Mouse (Mus musculus) kidney, adult 9 months (tissue): ENCODE measurements around the gene Mylk2.
A peak's percentile ranks its signal among the peaks of the same experiment; 100 is the strongest.

Experiments
- DNase-seq: peaks from one replicate; pipeline ENCODE4 v3.0.0; 2022

The Mylk2 gene

DNA sequence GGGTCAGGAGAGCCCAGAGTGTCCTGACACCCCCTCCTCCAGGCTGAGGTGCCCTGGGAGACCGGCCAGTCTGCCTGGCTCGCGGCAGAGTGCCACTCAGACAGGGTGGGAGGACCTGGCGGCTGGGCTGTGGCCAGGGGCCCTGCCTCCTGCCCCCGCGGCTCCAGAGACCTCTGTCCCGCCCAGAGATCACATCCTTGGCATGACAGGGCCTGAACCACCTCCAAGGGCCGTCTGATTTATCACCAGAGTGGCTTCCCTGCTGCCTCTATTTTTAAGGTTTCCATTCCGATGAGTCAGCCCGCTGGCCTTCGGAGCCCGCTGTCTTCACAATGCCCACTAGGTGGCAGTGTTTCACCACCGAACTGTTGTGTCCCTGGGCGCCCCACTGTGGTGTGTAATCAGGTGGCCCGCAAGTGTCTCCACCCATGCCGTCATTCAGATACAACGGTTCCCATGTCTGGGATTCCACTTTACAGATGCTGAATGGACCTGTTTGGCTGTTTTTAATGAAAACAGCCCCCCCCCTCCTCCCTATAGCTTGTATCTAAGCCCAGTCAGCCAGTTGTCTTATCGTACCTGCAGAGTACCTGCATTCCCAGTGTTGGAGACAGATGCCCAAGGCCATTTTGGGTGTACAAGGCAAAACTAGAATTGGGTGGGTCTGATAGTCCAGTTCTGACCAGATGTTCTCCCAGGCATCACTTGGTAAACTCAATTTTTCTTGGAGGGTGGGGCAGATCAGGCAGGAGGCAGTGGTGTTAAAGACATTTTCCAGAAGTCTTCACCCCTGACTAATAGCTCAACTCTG lies 3.4 kb downstream of the Mylk2 start:
- DNase-seq: peak; percentile 86

GRCm38 (mm10) chr2:152915453-152915852 lies 4.3 kb downstream of the Mylk2 start:
- DNase-seq: no peak

GRCm38 (mm10) chr2:152916111-152916510 lies 5.0 kb downstream of the Mylk2 start:
- DNase-seq: no peak

DNA sequence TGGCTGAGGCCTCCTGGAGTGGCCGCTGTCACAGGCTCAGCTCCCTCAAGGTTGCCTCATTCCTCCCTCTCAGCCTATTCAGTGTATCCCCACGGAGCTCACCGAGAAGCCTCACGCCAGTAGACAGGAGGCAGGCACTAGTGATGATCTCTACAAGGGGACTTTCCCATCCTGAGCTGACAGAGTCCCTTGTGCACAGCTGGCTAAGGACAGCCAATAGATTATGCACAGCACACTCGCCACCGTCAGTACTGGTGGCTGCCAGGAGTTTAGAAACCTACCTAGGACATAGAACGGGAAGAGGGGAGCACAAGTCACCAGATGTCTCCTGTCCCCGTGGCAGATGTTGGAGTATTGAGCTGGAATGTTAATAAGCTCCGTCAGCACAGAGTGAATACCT lies 6.5 kb downstream of the Mylk2 start:
- DNase-seq: no peak

GRCm38 (mm10) chr2:152922376-152922775 lies 11.2 kb downstream of the Mylk2 start:
- no peak for DNase-seq

DNA sequence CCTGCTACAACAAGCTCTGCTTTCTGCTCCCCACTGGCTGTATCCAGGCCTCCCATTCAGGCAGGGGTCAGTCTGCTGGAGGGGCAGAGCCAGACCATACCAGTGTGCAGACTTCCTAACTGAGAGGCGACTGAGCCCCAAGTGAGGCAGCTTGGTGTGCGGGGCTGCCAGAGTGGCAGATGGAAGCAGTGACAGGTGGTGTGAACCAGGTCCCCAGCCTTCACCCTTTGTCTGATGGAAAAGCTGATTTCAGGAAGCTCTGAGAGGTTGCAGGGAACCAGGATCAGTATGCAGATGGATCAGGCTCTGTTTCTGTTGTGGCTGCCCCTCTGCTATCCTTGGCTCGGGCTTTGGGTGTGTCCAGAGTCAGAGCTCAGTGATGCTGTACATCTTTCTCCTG lies 12.5 kb downstream of the Mylk2 start:
- no peak for DNase-seq

- no peak for DNase-seq
Observed at GRCm38 (mm10) chr2:152924128-152924527, 13.0 kb downstream of the Mylk2 start.

GRCm38 (mm10) chr2:152924543-152924942 lies 13.4 kb downstream of the Mylk2 start:
- no peak for DNase-seq

DNA sequence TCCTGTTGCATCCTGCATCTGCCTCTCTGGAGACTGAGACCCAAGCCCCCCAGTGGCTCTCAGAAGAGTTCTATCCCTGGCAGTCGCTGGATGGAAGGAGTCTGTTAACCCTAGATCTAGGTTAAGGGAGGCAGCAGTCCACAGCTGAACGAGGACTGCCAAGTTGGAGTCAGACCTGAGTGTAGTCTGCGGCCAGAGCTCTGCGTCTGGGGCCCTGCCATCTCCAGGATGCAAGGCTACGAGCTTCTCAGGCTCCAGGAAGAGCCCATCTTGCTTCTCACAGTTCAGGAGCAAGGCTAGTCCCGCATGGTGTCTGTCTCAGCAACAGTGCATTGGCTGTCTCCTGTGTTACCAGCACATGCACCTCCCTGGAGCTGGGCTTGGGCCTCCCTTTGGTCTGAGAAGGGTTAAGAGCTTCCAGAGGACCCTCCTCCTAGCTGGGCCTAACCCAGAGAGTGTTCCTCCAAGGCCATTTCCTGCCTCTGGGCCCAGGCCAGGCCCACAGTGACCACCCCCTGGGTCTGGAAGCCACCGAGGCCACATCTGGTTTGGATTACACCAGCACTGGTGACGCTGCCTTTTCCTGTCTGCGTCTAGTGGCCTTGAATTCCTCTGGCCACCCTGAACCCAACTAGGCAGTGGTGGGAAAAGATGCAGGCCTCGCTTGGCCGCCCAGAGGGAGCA lies 14.2 kb downstream of the Mylk2 start:
- peak; percentile 66 for DNase-seq

- no peak for DNase-seq
Observed at GRCm38 (mm10) chr2:152926896-152927295, 15.7 kb downstream of the Mylk2 start.

DNA sequence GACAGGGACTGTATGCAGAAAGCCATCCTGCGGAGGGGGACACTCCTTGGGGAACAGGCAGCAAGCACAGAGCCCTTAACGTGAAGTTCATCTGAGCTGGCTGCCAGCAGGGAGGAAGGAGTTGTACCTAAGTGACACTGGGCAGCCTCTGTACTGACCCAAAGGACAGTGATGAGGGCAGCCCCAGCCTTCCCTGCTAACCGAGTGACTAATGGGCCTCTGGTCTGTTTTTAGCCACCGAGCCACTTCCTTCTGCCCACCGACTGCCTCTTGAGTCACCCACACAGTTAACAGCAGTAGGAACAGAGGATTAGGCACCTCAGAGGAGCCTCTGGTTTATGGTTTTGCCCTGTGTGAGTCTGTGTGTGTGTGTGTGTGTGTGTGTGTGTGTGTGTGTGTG lies 16.2 kb downstream of the Mylk2 start:
- DNase-seq: no peak

GRCm38 (mm10) chr2:152928219-152928987 lies 17.3 kb downstream of the Mylk2 start:
- no peak for DNase-seq

- DNase-seq: no peak
Observed at GRCm38 (mm10) chr2:152928988-152929370, 17.8 kb downstream of the Mylk2 start.

- no peak for DNase-seq
Observed at GRCm38 (mm10) chr2:152930276-152930675, 19.1 kb downstream of the Mylk2 start.

- DNase-seq: no peak
Observed at GRCm38 (mm10) chr2:152931456-152932160, 20.5 kb downstream of the Mylk2 start.

DNA sequence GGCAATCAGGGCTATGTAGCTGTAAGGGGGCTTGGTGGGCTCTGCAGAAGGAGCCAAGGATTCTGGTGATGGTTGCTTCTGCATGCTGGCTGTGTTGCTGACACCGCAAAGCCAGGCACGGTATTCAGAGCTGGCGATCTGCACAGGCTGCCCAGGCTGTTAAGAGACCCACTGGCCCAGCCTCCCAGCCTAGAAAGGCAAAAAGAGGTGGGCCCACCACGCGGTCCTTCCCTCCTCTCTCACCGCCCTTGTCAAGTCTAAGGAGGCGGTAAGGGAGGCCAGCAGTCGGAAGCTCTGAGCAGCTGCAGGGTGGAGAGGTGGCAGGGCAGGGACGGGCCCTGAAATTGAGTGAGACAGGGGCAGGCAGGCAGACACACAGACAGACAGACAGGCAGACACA lies 21.9 kb downstream of the Mylk2 start, which contains the start of gene Foxs1:
TSS of gene Foxs1 (minus strand) at position 161 of the 400 bp plus-strand sequence.
- peak; percentile 32 for DNase-seq

DNA sequence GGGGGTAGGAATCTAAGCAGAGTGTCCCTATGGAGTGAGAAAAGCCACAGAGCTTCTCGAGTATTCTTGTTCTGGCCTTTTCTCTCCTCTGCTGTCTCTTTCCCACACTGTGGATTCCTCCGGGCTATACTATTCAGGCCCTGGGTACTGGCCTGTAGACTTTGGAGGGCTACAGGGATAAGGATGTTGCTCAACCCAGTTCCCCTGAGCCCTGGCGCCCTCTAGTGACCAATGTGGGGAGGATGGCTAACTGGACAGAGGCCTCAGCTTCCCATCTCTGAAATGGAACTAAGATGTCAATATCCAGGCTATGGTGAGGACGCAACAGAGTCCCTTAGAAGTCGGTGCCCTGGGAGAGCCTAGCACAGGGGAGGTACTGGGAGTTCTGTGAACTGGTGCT lies 22.5 kb downstream of the Mylk2 start:
- DNase-seq: peak; percentile 47

DNA sequence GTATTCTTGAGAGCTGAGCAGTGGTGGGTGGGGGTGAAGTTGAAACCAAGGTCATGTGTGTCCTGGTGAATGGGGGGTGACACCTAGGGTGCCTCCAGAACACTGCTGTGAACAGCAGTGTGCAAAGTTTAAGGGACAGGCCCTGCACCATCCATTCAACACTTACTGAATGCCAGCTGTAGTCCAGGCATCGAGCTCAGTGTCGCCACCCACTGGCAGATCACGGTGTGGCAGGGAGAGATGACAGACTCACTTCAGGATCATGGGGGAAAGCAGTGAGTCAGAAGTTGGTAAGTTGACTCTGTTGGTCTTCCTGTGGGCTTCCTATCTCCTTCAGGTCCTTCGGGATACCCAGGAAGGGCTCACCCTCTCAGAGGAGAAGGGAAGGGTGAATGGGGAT lies 28.7 kb downstream of the Mylk2 start:
- DNase-seq: peak; percentile 57

- no peak for DNase-seq
Observed at GRCm38 (mm10) chr2:152941106-152941505, 30.0 kb downstream of the Mylk2 start.

DNA sequence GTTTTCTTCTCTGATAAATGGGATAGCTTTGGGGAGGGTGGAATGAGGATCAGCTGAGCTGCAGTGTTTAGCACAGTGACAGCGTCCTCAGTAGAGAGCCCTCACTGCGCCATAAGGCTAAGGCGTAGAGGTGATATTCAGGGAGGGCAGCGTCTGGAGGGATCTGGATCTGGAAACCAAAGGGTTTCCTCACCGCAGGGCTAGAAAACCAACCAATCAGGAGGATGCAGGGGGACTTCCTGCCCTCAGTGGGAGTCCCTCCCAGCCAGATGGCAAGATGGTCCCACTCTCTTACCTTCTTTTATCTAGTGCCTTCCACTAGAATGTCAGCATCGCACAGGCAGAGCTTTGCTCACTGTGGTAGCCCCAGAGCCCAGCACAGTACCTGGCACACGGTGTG lies 30.6 kb downstream of the Mylk2 start:
- DNase-seq: no peak

DNA sequence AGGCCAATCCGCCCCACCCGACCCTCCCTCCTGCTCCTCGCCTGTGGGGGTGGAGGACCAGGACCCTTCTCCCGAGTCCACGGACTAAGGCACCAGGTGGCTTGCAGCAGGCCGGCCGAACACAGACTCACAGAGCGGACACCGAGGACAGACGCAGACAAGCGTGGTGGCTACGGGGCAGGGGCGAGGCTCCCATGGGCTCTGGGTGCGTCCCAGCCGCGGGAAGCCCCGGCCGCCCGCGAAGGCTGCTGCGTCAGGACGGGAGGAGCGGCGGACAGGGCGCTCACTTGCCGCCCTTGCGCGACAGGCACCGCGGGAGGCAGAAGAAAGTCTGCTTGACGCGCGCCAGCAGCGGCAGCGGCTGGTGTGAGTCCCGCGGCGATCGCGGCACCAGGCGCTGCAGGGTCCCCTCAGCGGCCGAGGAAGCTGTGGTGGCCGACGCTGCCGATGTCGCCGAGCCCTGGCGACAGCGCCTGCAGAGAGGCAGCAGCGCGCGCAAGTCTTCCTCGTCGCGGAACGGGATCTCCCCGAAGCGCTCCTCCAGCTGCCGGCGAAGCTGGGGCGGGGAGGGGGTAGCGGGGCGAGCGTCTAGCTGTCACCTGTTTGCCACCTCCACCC lies 31.9 kb downstream of the Mylk2 start:
- DNase-seq: no peak

GRCm38 (mm10) chr2:152943568-152943967 lies 32.4 kb downstream of the Mylk2 start:
- DNase-seq: no peak
